Mouse (Mus musculus) embryonic fibroblast, embryonic 13.5 days (primary cell): ENCODE measurements around the gene B430306N03Rik. TPM values are rescaled to one million over a fixed set of nuclear protein-coding genes. Genes with fewer than 3 reads are reported as not detected.

Experiments
- H3K27ac ChIP-seq: 2 replicates; pipeline ENCODE4 v1.5.1; 2012; ENCODE audit warnings: low read length, control low read depth, inconsistent platforms; ENCODE audit not compliant: insufficient read depth
- H3K4me1 ChIP-seq: 2 replicates; pipeline ENCODE4 v1.6.1; 2011; ENCODE audit warnings: low read length; ENCODE audit not compliant: control insufficient read depth, insufficient read depth
- H3K4me3 ChIP-seq: 2 replicates; pipeline ENCODE4 v1.5.1; 2011; ENCODE audit warnings: mild to moderate bottlenecking, control low read depth, low read length; ENCODE audit not compliant: insufficient read depth
- CTCF ChIP-seq: IDR thresholded peaks from 2 replicates; pipeline ENCODE4 v1.5.1; 2011; ENCODE audit warnings: mild to moderate bottlenecking, control low read depth, low read length, moderate library complexity, borderline replicate concordance; ENCODE audit not compliant: insufficient read depth
- POLR2A ChIP-seq: IDR thresholded peaks from 2 replicates; pipeline ENCODE4 v1.6.1; 2011; ENCODE audit warnings: low read depth, mild to moderate bottlenecking, control low read depth, low read length, moderate library complexity
- polyA plus RNA-seq: library from polyadenylated mRNA; stranded (reverse); fragments of >200 nt; gene quantifications from 2 replicates; pipeline ENCODE4 v1.2.4, GENCODE M21; 2011; ENCODE audit warnings: low read depth; ENCODE audit not compliant: missing spikeins, insufficient read length

B430306N03Rik gene
- polyA plus RNA-seq, 1 experiment = 0.19 TPM

DNA sequence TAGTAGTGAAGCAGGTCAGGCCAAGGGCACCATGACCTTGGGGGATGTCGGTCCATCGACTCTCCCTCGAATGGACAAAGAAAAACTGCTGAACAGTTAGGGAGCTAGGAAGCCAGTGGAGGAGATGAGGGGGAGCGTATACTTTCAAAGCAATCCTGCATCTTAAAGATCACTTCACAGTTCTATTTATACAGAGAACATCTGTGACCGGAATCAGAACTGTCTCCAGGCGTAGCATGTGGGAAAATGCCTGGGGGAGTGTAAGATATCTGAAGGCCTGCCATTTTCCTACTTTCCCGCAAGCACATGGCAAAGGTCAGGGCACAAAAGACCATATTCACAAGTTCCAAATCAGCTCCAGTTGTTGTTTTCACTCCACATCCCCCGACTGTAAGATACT is 57.0 kb downstream of the B430306N03Rik start:
- H3K4me3 ChIP-seq = no peak overlapping the region
- TF ChIP-seq CTCF (no peak), POLR2A (no peak)
- no peak overlapping the region for H3K27ac ChIP-seq

GRCm38 (mm10) chr17:48376102-48376501 is 60.2 kb downstream of the B430306N03Rik start:
- Histone ChIP-seq H3K4me3 (no peak overlapping the region), H3K4me1 (no peaks in the 10 kb centered on the region), H3K27ac (no peak overlapping the region)
- TF ChIP-seq POLR2A (no peak), CTCF (no peak)

More for the DNA sequence above, 57.0 kb downstream of the B430306N03Rik start:
- H3K4me1 ChIP-seq = no peaks in the 10 kb centered on the region

Other genes starting within 250 kb of the B430306N03Rik start
- gene 1700067P10Rik, start 226.8 kb upstream of the B430306N03Rik start, polyA plus RNA-seq = not detected in 2 replicates
- not detected in 2 replicates for gene 9830107B12Rik, start 169.9 kb upstream of the B430306N03Rik start, polyA plus RNA-seq
- gene A530064D06Rik, start 148.9 kb upstream of the B430306N03Rik start, polyA plus RNA-seq = not detected in 2 replicates
- gene Trem1, start 83.4 kb upstream of the B430306N03Rik start, polyA plus RNA-seq = 0.33 TPM in 1 of 2 replicates, not detected in the other
- gene Trem3, start 68.4 kb upstream of the B430306N03Rik start, polyA plus RNA-seq = not detected in 2 replicates
- gene Treml4, start 51.8 kb upstream of the B430306N03Rik start, polyA plus RNA-seq = not detected in 2 replicates
- gene Treml2, start 16.6 kb upstream of the B430306N03Rik start, polyA plus RNA-seq = not detected in 2 replicates
- 0.32 and 2.2 TPM in 2 replicates for gene Trem2, start 30.3 kb downstream of the B430306N03Rik start, polyA plus RNA-seq
- not detected in 2 replicates for gene Treml1, start 43.8 kb downstream of the B430306N03Rik start, polyA plus RNA-seq
- 31.9 and 41.5 TPM in 2 replicates for gene Nfya, start 93.8 kb downstream of the B430306N03Rik start, polyA plus RNA-seq
- 17.1 and 18.9 TPM in 2 replicates for gene Oard1, start 93.9 kb downstream of the B430306N03Rik start, polyA plus RNA-seq
- gene Apobec2, start 116.8 kb downstream of the B430306N03Rik start, polyA plus RNA-seq = not detected in 2 replicates
- not detected in 2 replicates for gene Tspo2, start 135.4 kb downstream of the B430306N03Rik start, polyA plus RNA-seq
- gene Unc5cl, start 138.8 kb downstream of the B430306N03Rik start, polyA plus RNA-seq = not detected in 2 replicates